Mouse (Mus musculus) 416B (cell line): ENCODE measurements at regions not wholly inside any gene's neighbourhood (a gene's known extent, or its start where the extent isn't known, plus 50 kb on each side); places are given as distances from the start of the nearest gene placed in this dataset.
A peak's percentile ranks its signal among the peaks of the same experiment; 100 is the strongest.

Experiments
- DNase-seq: peaks from one replicate; pipeline ENCODE4 v3.0.0; 2011; ENCODE audit warnings: low read depth

GRCm38 (mm10) chr19:15052642-15053239, 454.9 kb upstream of the Tle4 start:
- no peak for DNase-seq

GRCm38 (mm10) chr19:15047896-15048295, 450.0 kb upstream of the Tle4 start:
- DNase-seq: no peak

- no peak for DNase-seq
Measured at GRCm38 (mm10) chr19:15047306-15047868, 449.5 kb upstream of the Tle4 start.

- peak; percentile 52 for DNase-seq
Measured at GRCm38 (mm10) chr19:15035554-15035953, 437.7 kb upstream of the Tle4 start.

- DNase-seq: no peak
Measured at GRCm38 (mm10) chr19:15033921-15034320, 436.1 kb upstream of the Tle4 start.

- DNase-seq: no peak
Measured at GRCm38 (mm10) chr19:15033396-15033795, 435.5 kb upstream of the Tle4 start.

- no peak for DNase-seq
Measured at GRCm38 (mm10) chr19:15032297-15032947, 434.6 kb upstream of the Tle4 start.

- no peak for DNase-seq
Measured at GRCm38 (mm10) chr19:15031483-15031882, 433.6 kb upstream of the Tle4 start.

GRCm38 (mm10) chr19:15003596-15003995, 405.7 kb upstream of the Tle4 start:
- DNase-seq: no peak

GRCm38 (mm10) chr19:14993344-14993743, 395.5 kb upstream of the Tle4 start:
- no peak for DNase-seq

GRCm38 (mm10) chr19:14970161-14970560, 372.3 kb upstream of the Tle4 start:
- no peak for DNase-seq

- no peak for DNase-seq
Measured at GRCm38 (mm10) chr19:14968283-14968682, 370.4 kb upstream of the Tle4 start.

GRCm38 (mm10) chr19:14957727-14958126, 359.9 kb upstream of the Tle4 start:
- no peak for DNase-seq

GRCm38 (mm10) chr19:14957154-14957553, 359.3 kb upstream of the Tle4 start:
- no peak for DNase-seq

- no peak for DNase-seq
Measured at GRCm38 (mm10) chr19:14956392-14956791, 358.5 kb upstream of the Tle4 start.

GRCm38 (mm10) chr19:14955969-14956368, 358.1 kb upstream of the Tle4 start:
- DNase-seq: no peak

GRCm38 (mm10) chr19:14940207-14940952, 342.5 kb upstream of the Tle4 start:
- DNase-seq: no peak

- DNase-seq: no peak
Measured at GRCm38 (mm10) chr19:14922238-14922637, 324.4 kb upstream of the Tle4 start.

GRCm38 (mm10) chr19:14911056-14911850, 313.4 kb upstream of the Tle4 start:
- no peak for DNase-seq

- DNase-seq: no peak
Measured at GRCm38 (mm10) chr19:14894875-14895274, 297.0 kb upstream of the Tle4 start.

- no peak for DNase-seq
Measured at GRCm38 (mm10) chr19:14892390-14892758, 294.5 kb upstream of the Tle4 start.
